Mouse (Mus musculus): ENCODE measurements around the gene Gm49378.

Gm49378 gene

DNA sequence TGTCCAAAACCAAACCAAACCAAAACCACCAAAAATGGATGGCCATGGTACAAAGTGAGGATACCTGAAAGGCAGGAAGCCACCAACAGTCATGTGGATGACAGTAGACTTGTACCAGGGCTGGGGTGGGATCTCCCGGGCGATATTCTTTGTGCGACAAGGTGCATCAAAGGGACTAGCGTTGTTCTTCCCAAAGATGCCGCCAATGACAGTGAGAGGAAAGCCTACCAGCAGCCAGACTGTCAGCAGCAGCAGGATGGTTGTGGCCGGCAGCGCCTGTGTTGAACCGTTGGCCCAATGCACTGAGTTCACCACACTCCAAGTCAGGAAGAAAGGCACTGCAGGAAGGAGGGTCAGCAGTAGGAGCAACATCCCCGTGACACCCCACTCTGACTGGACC, at the start of gene Gm49378:
TSS of gene Gm49378 (minus strand) at position 101 of the 400 bp plus-strand sequence.
- CTCF ChIA-PET, result no interaction called here

DNA sequence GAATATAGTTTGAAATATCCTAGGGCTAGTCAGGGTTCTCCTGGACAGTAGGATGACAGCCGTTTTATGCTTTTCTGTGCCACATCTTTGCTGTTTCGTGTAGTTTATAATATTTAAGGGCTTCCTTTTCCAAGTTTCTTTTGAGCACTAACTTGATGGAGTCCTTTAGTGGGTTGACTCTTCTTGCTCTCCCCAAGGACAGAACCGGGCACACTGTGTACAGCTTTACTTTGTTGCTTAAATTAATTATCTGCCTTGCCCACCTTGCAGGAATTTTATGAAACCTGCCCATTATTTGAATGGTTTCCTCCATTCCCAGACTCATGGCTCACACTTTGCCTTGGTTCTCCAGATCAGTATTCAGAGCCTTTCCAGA, 44.4 kb upstream of the Gm49378 start:
- CTCF ChIA-PET, result no interaction called here

DNA sequence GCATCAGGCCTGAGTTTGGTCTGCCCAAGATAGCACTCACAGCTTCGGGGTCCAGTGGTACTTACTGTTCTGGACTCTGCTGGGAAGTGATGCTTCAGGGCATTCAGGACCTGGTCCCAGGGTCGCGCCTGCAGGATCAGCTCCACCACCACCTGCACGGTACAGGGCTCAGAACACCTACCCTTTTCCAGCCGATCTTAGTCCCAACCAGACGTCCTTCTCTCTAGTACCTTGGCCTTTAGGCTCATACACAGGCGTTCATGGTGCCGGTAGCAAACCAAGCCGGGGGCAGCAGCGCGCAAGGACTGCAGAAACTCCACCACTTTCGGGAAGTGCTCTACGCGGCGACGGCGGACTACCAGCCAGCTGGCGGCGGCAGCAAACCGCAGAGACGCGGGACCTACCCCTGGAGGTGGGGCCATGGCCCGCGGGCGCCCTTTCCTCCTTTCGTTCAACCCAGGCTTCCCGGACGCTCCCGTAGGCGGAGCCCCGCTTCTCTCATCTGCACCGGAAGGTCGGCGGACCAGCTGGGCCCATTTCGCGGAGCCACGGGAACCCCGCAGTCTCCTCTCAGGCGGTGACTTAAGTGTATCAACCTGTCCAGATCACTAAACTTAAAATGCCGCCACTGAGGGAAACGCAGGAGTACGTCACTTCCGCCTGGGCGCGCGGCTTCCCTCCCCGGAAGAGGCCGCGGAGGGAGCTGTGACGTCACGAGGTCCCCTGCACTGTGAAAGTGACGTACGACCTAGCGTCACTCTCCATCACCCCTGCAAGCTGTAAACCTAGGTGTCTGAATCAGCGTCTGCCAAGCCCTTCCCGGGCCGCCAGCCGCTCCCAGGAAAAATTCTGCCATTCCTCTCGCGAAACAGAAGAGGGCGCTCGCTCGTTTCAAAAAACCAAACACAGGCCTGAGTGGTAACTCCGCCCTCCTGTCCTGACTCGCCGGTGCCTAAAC, 43.7 kb upstream of the Gm49378 start, which contains the start of gene Tinf2:
TSS of gene Tinf2 (minus strand) at position 661 of the 958 bp plus-strand sequence.
- CTCF ChIA-PET, result no interaction called here

DNA sequence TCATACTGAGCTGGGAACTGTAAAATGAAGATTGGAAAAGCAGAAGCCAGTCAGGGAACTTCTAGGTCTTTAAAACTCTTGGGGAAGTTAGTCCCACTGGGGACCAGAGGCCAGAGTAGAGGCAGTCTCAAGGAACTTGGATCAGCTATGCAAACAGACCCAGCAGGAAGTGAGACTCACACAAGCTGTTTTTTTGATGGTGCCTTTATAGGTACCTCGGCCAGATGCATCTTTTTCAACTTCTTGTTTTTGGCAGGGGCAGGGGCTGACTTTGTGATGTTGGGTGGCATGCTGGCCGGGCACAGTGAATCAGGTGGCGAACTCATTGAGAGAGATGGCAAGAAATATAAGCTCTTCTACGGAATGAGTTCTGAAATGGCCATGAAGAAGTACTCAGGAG, 39.9 kb upstream of the Gm49378 start:
- CTCF ChIA-PET, result no interaction called here

DNA sequence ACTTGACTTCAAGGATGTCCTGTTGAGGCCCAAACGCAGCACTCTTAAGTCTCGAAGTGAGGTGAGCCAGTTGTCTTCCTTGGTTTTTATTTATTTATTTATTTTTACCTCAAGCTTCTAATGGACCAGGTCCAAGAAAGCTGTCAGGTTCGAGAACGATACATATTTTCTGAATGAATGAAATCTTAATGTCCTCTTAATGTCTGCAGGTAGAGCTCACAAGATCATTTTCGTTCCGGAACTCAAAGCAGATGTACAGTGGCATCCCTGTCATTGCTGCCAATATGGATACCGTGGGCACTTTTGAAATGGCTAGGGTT, 35.0 kb upstream of the Gm49378 start:
- CTCF ChIA-PET, result interaction anchor here (0.8 to 1.1 kb wide), 3 partner anchors 13 to 83 kb away, joined by 3 read pairs; partner anchors contain the start of gene Mdp1

DNA sequence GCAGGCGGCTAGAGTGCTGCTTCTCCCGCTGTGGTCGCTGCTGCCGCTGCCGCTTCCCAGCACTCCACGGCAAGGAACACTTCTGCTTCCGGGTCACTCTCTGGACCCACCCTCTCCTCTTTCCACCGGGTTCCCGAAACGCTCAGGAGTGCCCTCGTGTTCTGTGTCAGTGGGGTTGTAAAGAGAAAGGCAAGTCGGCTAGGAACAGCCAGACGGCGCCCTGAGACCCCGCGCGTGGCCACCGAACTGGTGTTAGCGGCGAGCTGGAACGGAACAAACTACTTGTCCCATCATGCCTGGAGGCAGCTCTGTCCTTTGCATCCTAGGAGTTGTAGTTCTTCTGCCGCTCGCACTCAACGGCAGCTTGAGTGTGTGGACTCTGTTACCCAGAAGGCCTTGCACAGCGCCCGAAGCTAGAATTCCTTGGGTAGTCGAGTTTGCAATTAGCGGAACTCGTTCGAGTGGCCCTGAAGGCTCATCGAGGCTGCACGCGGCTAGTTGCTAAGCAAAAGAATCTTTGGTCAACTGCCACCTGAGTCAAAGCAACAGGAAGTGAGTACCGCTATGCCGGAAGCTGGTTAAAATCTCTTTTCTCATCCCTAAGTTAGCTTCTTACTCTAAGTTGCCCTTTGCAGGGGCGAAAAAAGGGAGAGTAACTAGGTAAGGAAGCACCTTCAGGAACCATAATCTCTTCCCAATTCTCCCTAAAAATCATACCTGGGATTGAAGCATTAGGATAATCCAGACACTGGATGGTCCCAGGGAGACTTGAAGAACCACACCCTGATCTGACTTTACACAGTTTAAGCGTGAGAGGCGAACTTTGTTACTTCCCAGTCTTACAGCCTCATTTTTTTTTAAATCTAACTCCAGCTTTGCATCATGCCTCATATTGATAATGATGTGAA, 34.4 kb upstream of the Gm49378 start, which contains the start of the genes Gmpr2 and Nedd8:
TSS of gene Gmpr2 (plus strand) at position 109 of the 908 bp plus-strand sequence.
TSS of gene Nedd8 (minus strand) at position 292 of the 908 bp plus-strand sequence.
- CTCF ChIA-PET, result interaction anchor here (0.8 to 1.0 kb wide), 2 partner anchors 12 to 82 kb away, joined by 3 read pairs; partner anchors contain the start of gene Mdp1

DNA sequence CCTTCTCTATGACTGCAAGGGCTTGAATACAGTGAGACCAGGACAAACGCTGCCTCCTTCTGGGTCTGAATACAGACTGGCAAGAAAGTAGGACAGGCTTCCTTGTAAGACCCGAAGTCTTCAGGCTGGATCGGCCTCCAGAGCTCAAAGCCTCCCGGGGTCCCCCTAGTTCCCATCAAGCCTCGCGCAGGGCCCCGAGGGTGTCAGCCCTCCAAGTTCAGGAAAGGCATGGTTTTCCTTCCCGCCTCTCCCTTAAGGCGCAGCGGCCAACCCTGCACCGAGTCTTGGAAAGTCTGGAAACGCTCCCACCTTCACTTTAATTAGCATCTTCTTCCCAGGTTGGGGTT, 33.8 kb upstream of the Gm49378 start:
- CTCF ChIA-PET, result no interaction called here

DNA sequence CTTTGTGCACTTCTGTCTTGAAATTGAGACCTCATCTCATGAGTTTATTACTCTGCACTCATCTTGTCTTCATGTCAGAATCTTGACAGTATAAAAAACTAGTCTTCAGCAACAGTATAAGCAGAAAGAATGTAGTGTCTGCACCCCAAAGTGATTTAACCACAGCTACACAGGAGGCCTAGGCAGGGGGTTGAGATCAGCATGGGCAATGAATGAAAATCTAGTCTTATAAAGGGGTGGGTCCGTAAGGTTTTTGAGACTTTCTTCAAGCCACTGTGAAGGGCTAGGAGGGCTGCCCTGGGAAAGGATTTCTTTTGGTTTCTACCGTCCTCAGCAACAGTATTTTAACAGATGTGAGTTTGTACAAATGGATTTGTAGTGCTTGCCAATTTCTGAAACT, 22.9 kb upstream of the Gm49378 start:
- CTCF ChIA-PET, result interaction anchor here (0.9 to 1.0 kb wide), 3 partner anchors 12 to 54 kb away, joined by 3 read pairs; partner anchors contain the start of genes Gmpr2, Nedd8 and Tm9sf1

DNA sequence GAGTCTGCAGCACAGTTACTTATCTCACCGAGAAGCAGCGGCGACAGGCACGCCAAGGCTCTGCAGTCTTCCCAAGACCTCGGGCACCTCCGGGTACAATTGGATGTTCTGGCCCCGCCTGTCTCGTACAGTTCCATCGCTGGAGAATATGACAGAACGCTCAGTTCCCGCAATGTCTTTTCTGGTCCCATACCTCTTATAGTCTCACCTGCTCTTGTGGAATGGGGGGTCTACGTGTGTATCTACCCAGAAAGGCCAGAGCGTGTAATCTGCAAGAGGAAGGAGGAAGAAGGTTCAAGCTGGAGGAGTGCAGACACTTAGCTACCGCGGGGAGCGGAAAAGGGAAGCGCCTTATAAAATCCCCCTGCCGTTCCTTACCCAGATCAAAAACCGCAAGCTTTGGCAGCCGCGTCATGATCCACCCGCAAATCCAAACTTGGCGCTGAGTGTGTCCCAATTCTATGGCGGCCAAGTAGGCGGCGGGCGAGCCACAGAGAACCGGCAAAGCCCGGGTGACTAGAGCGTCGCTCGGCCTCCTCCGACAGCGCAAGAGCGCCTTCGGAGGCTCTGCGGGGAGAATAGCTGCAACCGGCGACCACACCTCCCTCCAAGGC, 22.4 kb upstream of the Gm49378 start, which contains the start of gene Mdp1:
TSS of gene Mdp1 (minus strand) at position 549 of the 614 bp plus-strand sequence.
- CTCF ChIA-PET, result interaction anchor here (0.9 to 1.0 kb wide), 3 partner anchors 12 to 54 kb away, joined by 3 read pairs; partner anchors contain the start of genes Gmpr2, Nedd8 and Tm9sf1

DNA sequence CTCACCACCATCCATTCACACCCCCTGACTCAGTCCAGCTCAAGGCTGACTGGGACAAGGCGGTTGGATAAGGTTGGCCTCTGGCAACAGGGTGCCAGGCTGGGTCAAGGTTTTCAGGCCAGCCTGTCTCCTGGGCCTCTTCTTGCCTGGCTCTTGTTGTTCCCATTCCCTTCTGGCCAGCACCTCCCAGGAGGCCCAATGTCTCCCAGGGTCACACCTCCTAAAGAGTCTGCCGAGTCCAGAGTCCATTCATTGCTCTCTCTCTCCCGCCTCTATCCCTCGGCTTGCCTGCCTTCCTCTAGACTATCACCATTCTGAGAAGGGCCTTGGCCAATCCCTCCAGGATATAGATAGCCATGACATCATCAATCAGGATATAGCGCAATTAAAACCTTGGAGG, 20.3 kb upstream of the Gm49378 start:
- CTCF ChIA-PET, result interaction anchor here (0.6 kb wide), 1 partner anchor 15 kb away, joined by 3 read pairs; no protein-coding TSS in a partner anchor

DNA sequence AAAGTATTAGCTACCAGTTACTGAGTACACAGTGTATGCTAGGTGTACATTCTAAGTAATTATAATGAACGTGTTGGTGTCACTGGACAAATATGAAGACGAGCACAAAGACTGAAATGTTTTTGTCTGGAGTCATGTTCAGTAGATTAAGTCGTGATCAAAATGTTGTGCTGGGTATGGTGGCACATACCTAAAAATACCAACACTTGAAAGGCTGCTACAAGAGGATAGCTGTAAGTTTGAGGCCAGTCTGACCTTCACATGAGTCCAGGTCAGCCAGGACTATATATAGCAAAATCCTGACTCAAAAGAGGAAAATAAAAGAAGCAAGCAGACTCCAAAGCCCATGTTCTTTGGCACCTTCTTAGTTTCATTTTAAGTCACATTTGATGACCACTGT, 19.2 kb upstream of the Gm49378 start:
- CTCF ChIA-PET, result no interaction called here

DNA sequence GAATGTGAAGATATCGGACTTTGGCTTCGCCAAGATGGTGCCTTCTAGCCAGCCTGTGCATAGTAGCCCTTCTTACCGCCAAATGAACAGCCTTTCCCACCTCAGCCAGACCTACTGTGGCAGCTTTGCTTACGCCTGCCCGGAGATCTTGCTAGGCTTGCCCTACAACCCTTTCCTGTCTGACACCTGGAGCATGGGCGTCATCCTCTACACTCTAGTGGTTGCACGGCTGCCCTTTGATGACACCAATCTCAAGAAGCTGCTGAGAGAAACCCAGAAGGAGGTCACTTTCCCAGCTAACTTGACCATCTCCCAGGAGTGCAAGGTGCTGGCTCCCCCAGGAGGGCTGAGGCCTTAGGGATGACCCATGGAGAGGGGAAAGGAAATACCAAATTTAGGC, 13.8 kb upstream of the Gm49378 start:
- CTCF ChIA-PET, result no interaction called here

DNA sequence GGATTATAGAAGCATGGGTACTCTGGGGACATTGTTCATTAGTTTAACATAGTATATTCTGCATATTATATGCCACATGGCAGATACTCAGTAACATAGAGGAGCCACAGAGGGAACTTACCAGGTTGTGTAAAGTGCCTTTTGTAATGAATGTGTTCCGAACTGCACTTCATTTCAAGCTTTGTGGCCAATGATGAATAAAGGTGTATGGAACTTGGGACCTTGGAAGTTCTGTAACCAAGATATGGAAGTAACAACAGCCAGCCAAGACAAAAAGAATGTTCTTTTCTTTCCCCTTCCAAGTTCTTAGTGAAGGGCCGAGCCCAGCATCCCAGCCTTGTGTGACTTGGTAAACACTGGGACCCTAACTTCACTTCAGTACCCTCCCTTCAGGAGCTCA, 12.2 kb upstream of the Gm49378 start, which contains the start of gene Tssk4:
TSS of gene Tssk4 (plus strand) at position 301 of the 400 bp plus-strand sequence.
- CTCF ChIA-PET, result no interaction called here

DNA sequence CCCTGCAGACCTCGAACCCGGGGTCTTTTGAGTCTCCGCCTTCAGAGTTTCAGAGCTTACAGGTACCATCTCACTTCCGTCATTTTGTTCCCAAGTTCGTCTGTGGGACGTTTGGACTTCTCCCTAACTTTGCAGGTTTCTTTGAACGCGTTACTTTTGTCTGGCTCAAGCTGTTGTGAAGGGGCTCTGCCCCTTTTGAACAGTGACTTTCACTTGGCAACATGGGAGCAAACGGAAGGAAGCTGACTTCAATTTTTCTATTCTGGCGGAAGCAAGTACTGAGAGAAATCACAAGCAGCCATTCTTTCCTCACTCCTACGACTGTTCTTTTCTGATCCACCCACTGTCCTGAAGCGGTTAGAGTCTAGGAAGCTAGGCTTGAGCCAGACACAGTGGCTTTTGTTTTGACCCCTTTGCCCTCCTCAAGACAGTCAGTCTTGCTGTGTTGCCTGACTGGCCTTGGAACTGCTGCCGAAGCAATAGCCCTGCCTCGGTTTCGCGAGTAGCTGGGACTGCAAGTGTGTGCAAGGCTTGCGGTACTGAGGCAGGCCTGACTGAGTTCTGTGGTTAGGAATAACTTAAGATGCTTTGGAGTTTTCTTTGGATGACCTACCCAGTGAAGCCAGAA, 6.7 kb upstream of the Gm49378 start:
- CTCF ChIA-PET, result interaction anchor here (0.6 to 1.1 kb wide), 3 partner anchors 26 to 1406 kb away, joined by 4 to 6 read pairs (median 5); no protein-coding TSS in a partner anchor

DNA sequence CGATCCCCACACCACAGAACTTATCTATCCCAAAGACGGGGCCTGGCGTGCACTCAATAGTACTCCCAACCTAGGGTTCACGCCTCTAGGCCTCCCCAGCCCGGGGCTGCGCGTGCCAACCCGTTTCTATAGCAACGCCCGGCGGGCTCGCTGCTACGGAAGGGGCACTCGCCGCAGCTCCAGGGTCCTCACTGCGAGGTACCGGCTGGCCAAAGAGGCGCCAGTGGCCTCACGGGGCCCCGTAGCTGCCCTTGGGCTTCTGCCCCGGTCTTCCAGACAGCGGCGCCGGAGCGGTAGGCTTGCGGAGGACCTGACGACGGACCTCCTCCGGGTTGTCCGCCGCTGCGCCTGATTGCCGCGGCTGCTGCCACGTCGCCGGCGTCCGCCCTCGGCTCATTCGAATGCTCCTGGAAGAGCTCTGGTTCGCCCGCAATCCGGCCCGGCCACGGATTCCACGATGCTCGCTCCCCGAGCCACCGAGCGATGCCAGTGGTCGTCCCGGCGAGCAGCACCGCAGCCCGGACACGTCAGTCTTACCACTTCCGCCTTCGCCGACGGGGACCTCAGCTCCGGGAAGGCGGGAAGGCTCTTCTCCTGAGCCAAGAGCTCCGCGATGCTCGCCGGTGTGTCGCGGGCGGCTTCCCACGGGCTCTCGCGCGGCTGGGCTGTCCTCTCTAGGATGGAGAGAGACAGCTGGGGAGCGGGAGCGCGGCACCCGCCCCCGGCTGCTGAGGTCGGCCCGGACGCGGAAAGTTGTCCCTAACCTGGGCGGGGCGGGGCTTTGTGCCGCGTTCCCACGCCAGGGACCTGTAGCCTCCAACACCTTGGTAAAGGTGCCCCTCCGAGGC, 5.6 kb upstream of the Gm49378 start, which contains the start of gene Tm9sf1:
TSS of gene Tm9sf1 (minus strand) at position 747 of the 848 bp plus-strand sequence.
- CTCF ChIA-PET, result interaction anchor here (0.7 to 0.9 kb wide), 2 partner anchors 15 to 17 kb away, joined by 3 read pairs; partner anchors contain the start of gene Mdp1

DNA sequence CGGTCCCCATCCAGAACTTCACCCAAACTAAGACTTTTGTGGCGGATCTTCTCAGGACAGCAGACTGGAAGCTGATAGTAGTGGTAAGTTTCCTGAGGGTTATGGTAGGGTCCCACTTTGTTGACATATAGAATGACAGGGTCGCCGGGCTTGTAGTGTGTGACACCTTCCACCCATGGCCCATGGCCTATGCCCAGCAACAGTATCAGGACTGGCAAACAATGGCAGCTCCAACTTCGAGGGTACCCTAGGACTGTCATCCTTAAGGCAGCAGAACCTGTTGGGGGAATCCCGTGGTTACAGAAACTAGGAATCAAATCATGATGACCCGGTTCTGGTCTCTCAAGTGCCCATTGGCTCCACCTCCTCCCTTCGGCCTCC, 5.0 kb upstream of the Gm49378 start:
- CTCF ChIA-PET, result interaction anchor here (0.9 kb wide), 1 partner anchor 16 kb away, joined by 3 read pairs; no protein-coding TSS in a partner anchor

DNA sequence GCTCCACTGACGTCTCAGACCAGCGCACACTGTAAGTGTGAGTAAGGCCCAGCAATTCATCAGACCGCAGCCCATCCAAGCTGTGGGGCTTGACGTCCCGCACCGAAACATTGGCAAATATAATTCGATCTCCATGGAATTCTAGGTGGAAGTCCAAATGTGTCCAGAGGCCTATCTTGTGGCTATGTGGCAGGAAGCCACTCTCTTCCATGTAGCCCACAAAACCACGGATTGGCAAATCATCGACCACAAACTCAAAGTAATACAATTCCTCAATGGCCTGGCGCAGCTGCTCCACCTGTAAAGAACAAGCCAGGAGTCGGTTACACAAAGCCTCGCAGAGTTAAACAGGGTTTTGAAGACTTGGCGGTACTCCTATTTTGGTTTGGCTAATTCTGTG, 3.6 kb upstream of the Gm49378 start:
- CTCF ChIA-PET, result no interaction called here

DNA sequence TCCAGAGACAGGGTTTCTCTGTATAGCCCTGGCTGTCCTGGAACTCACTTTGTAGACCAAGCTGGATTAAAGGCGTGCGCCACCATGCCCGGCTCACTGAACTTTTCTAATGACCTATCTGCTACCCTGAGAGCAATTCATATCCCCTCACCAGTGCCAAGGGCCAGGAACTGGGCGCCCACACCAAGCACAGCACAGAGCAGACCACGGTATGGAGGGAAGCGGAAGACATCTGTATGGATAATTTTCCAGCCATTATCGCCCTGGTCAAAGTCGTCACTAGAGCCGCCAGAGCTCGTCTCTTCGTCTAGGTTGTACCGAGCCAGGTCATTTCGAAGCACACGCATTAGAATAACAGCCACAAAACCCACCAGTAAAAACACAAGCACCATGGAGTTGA, 3.1 kb upstream of the Gm49378 start:
- CTCF ChIA-PET, result no interaction called here

DNA sequence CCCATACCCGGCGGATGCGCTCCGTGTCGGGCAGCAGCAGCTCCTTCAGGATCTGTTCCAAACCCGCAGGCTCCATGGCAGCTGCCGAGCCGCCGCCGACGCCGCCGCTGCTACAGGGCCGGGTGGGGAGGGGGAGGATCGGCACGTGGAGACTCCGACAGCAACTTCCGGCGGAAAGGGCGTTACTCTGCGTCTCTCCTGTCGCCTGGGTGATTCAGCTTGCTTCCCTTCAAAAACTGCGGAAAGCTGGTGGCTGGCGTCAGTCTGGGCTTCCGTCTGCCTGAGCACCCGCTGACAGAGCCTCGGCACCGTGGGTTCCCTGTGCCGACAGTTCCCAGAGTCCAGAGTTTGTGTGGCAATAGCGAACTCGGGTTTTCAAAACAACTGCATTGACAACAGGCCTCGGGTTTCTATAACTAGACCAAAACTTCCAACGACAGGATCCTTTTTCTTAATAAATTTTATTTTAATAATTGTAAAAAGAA, 2.1 kb downstream of the Gm49378 start, which contains the start of gene Ipo4:
TSS of gene Ipo4 (minus strand) at position 435 of the 485 bp plus-strand sequence.
- CTCF ChIA-PET, result interaction anchor here (0.6 kb wide), 1 partner anchor 1402 kb away, joined by 3 read pairs; no protein-coding TSS in a partner anchor
